In genomic region chr5:13413915-13414525, GRCm38 (mm10) we compare ENCODE assay signal across 22 mouse cellular contexts.
DNase-seq lines count a peak whose midpoint lies in the region; ATAC-seq and TF ChIP-seq lines count a peak whose summit lies in the region.
"Had no signal": no experiment of that assay in that cellular context is flagged by ENCODE, and none has a peak within 500 bp of the region (broad histone marks: within the 10 kb centered on the region; RNA-seq: fewer than 3 reads in every experiment).

No protein-coding gene starts in this region.

- H3K9me3 ChIP-seq in forebrain, embryonic 11.5 days (ENCODE audit: control insufficient read depth, low read length) = no peaks in the 10 kb centered on the region
- no peaks in the 10 kb centered on the region for H3K9me3 ChIP-seq in forebrain, embryonic 10.5 days
- no peaks in the 10 kb centered on the region for H3K9me3 ChIP-seq in hindbrain, embryonic 13.5 days
- H3K9me3 ChIP-seq in hindbrain, embryonic 16.5 days (ENCODE audit: control insufficient read depth, low read length) = no peaks in the 10 kb centered on the region
- H3K9me3 ChIP-seq in forebrain, embryonic 14.5 days (replicated peaks; ENCODE audit: control insufficient read depth, low read length) = no peaks in the 10 kb centered on the region
- H3K9me3 ChIP-seq: embryonic facial prominence, embryonic 12.5 days; G1E; heart, embryonic 10.5 days; intestine, embryonic 15.5 days had no signal

- no peak overlapping the region for H3K4me3 ChIP-seq in forebrain, embryonic 11.5 days (ENCODE audit: low read depth, low read length)
- no peak overlapping the region for H3K4me3 ChIP-seq in forebrain, embryonic 10.5 days
- H3K4me3 ChIP-seq in hindbrain, embryonic 13.5 days = no peak overlapping the region
- H3K4me3 ChIP-seq in hindbrain, embryonic 16.5 days (ENCODE audit: low read length) = no peak overlapping the region
- H3K4me3 ChIP-seq in forebrain, embryonic 14.5 days (ENCODE audit: low read depth, low read length) = no peak overlapping the region
- H3K4me3 ChIP-seq in left cerebral cortex, adult 2 months = no peak overlapping the region
- H3K4me3 ChIP-seq: embryonic facial prominence, embryonic 12.5 days; heart, embryonic 10.5 days; intestine, embryonic 15.5 days had no signal

- DNase-seq in forebrain, embryonic 11.5 days (ENCODE audit: low spot score) = no peak
- DNase-seq in forebrain, embryonic 10.5 days (ENCODE audit: extremely low spot score, low spot score) = no peak
- DNase-seq in forebrain, embryonic 14.5 days (ENCODE audit: low spot score) = peak; percentile 76
- DNase-seq in retina, postnatal 1 day = peak; percentile 48
- no peak for DNase-seq in left cerebral cortex, adult 2 months (ENCODE audit: extremely low spot score in 1 of 2, low spot score in 2 of 2)
- DNase-seq: adrenal gland, adult 8-10 months; adrenal gland, postnatal 36 days; B cell, adult 2 months; cerebellum, adult 11 months; cerebellum, adult 8-10 months; cerebellum, postnatal 14 days; gastrocnemius, postnatal 36 days; heart, adult 11 months; heart, postnatal 10 days; heart, postnatal 4 days had no signal

- peaks cover 3% of the 10 kb centered on the region; the same call in 1 of the 2 replicates for H3K4me1 ChIP-seq in forebrain, embryonic 11.5 days (replicated peaks; ENCODE audit: control insufficient read depth, insufficient read depth, low read length)
- peaks cover 20% of the 10 kb centered on the region for H3K4me1 ChIP-seq in forebrain, embryonic 10.5 days
- H3K4me1 ChIP-seq in hindbrain, embryonic 13.5 days (replicated peaks) = no peaks in the 10 kb centered on the region
- H3K4me1 ChIP-seq in hindbrain, embryonic 16.5 days (ENCODE audit: control insufficient read depth, insufficient read depth, low read depth, low read length) = no peaks in the 10 kb centered on the region
- H3K4me1 ChIP-seq in forebrain, embryonic 14.5 days (ENCODE audit: control insufficient read depth, insufficient read depth, low read length) = peaks cover 3% of the 10 kb centered on the region; the same call in 1 of the 2 replicates
- H3K4me1 ChIP-seq: heart, embryonic 10.5 days; intestine, embryonic 15.5 days had no signal

- no peak overlapping the region for H3K27ac ChIP-seq in forebrain, embryonic 11.5 days (ENCODE audit: low read depth, low read length)
- H3K27ac ChIP-seq in forebrain, embryonic 10.5 days = no peak overlapping the region
- no peak overlapping the region for H3K27ac ChIP-seq in hindbrain, embryonic 13.5 days
- no peak overlapping the region for H3K27ac ChIP-seq in hindbrain, embryonic 16.5 days (ENCODE audit: low read depth, low read length)
- no peak overlapping the region for H3K27ac ChIP-seq in forebrain, embryonic 14.5 days (ENCODE audit: low read depth, low read length)
- H3K27ac ChIP-seq in left cerebral cortex, adult 2 months = no peak overlapping the region
- H3K27ac ChIP-seq: embryonic facial prominence, embryonic 12.5 days; heart, embryonic 10.5 days; intestine, embryonic 15.5 days had no signal

- no peak overlapping the region for H3K9ac ChIP-seq in forebrain, embryonic 11.5 days (ENCODE audit: low read length)
- H3K9ac ChIP-seq in hindbrain, embryonic 13.5 days = no peak overlapping the region
- H3K9ac ChIP-seq in hindbrain, embryonic 16.5 days (ENCODE audit: low read depth, low read length) = no peak overlapping the region
- no peak overlapping the region for H3K9ac ChIP-seq in forebrain, embryonic 14.5 days (ENCODE audit: low read length)
- H3K9ac ChIP-seq: embryonic facial prominence, embryonic 12.5 days; intestine, embryonic 15.5 days had no signal

- peak; percentile 85 for ATAC-seq in forebrain, embryonic 11.5 days (replicated peaks; ENCODE audit: low FRiP score)
- 0 out of 2 replicates have a peak, but pooled peaks have one; percentile 49 for ATAC-seq in hindbrain, embryonic 13.5 days (ENCODE audit: low FRiP score)
- ATAC-seq in hindbrain, embryonic 16.5 days = no peak
- peak; percentile 93 for ATAC-seq in forebrain, embryonic 14.5 days
- ATAC-seq: CD4-positive, CD25-positive, alpha-beta regulatory T cell, adult 4 months; intestine, embryonic 15.5 days had no signal

- intact Hi-C loops in left cerebral cortex, adult 2 months (cut with DNase I) = no loop called here

- no peaks in the 10 kb centered on the region for H3K36me3 ChIP-seq in forebrain, embryonic 11.5 days (ENCODE audit: control insufficient read depth, insufficient read depth, low read length)
- H3K36me3 ChIP-seq in forebrain, embryonic 10.5 days (replicated peaks) = no peaks in the 10 kb centered on the region
- H3K36me3 ChIP-seq in hindbrain, embryonic 13.5 days = no peaks in the 10 kb centered on the region
- H3K36me3 ChIP-seq in hindbrain, embryonic 16.5 days (ENCODE audit: control insufficient read depth, insufficient read depth, low read length) = no peaks in the 10 kb centered on the region
- H3K36me3 ChIP-seq in forebrain, embryonic 14.5 days (ENCODE audit: control insufficient read depth, insufficient read depth, low read length) = no peaks in the 10 kb centered on the region
- H3K36me3 ChIP-seq: embryonic facial prominence, embryonic 12.5 days; G1E; heart, embryonic 10.5 days; intestine, embryonic 15.5 days had no signal

- no peak for TF ChIP-seq CTCF in left cerebral cortex, adult 2 months (IDR thresholded peaks at IDR 0.05)

- WGBS in forebrain, embryonic 11.5 days = 21% methylated on average over 2 of the region's 2 CpGs
- WGBS in forebrain, embryonic 10.5 days = 39% methylated on average over 2 of the region's 2 CpGs
- 30% methylated on average over 2 of the region's 2 CpGs for WGBS in hindbrain, embryonic 13.5 days
- WGBS in hindbrain, embryonic 16.5 days = 42% methylated on average over 2 of the region's 2 CpGs
- WGBS in forebrain, embryonic 14.5 days = 4% methylated on average over 2 of the region's 2 CpGs

- no peaks in the 10 kb centered on the region for H3K27me3 ChIP-seq in forebrain, embryonic 11.5 days (ENCODE audit: control insufficient read depth, insufficient read depth, low read length)
- peaks cover 3% of the 10 kb centered on the region; the same call in 1 of the 2 replicates for H3K27me3 ChIP-seq in forebrain, embryonic 10.5 days (ENCODE audit: poor library complexity, severe bottlenecking)
- H3K27me3 ChIP-seq in hindbrain, embryonic 13.5 days = 0 out of 2 replicates have a peak, but pooled peaks cover 6% of the 10 kb centered on the region
- H3K27me3 ChIP-seq in hindbrain, embryonic 16.5 days (replicated peaks; ENCODE audit: control insufficient read depth, insufficient read depth, low read length) = no peaks in the 10 kb centered on the region
- no peaks in the 10 kb centered on the region for H3K27me3 ChIP-seq in forebrain, embryonic 14.5 days (replicated peaks; ENCODE audit: control insufficient read depth, insufficient read depth, low read length)
- H3K27me3 ChIP-seq: embryonic facial prominence, embryonic 12.5 days; intestine, embryonic 15.5 days had no signal

- no peak overlapping the region for H3K4me2 ChIP-seq in forebrain, embryonic 11.5 days (ENCODE audit: low read depth, low read length, severe bottlenecking)
- H3K4me2 ChIP-seq in hindbrain, embryonic 13.5 days = no peak overlapping the region
- H3K4me2 ChIP-seq in hindbrain, embryonic 16.5 days (ENCODE audit: low read length) = no peak overlapping the region
- no peak overlapping the region for H3K4me2 ChIP-seq in forebrain, embryonic 14.5 days (ENCODE audit: low read length)
- H3K4me2 ChIP-seq: embryonic facial prominence, embryonic 12.5 days; intestine, embryonic 15.5 days had no signal

Comparison
In these comparisons a context has a peak if more than half of its experiments do, and no peak if none do; other contexts are left out.
1. DNase-seq: peak in forebrain, embryonic 14.5 days (single experiment) and retina, postnatal 1 day (single experiment); none in forebrain, embryonic 11.5 days (single experiment), forebrain, embryonic 10.5 days (single experiment) and left cerebral cortex, adult 2 months (0 of 2).